Mouse (Mus musculus) small intestine, adult 2 months (tissue): ENCODE measurements at regions not wholly inside any gene's neighbourhood (a gene's known extent, or its start where the extent isn't known, plus 50 kb on each side); places are given as distances from the start of the nearest gene placed in this dataset.

Experiments
- H3K27ac ChIP-seq: fragments of 200-500 bp; 2 replicates; pipeline ENCODE4 v1.5.1; 2012; ENCODE audit warnings: low read depth, low read length, control low read depth, inconsistent platforms; ENCODE audit not compliant: insufficient read depth
- H3K27me3 ChIP-seq: fragments of 200-500 bp; 2 replicates; pipeline ENCODE4 v1.6.1; 2012; ENCODE audit warnings: mild to moderate bottlenecking, moderate library complexity, low read length, inconsistent platforms; ENCODE audit not compliant: control insufficient read depth, insufficient read depth
- H3K36me3 ChIP-seq: fragments of 200-500 bp; 2 replicates; pipeline ENCODE4 v1.6.1; 2012; ENCODE audit warnings: mild to moderate bottlenecking, low read length, control low read depth, inconsistent platforms; ENCODE audit not compliant: control insufficient read depth, insufficient read depth
- H3K4me1 ChIP-seq: fragments of 200-500 bp; 2 replicates; pipeline ENCODE4 v1.6.1; 2012; ENCODE audit warnings: low read length, inconsistent platforms, mixed read lengths; ENCODE audit not compliant: control insufficient read depth, insufficient read depth, insufficient read length
- H3K4me3 ChIP-seq: fragments of 200-500 bp; 2 replicates; pipeline ENCODE4 v1.5.1; 2012; ENCODE audit warnings: low read depth, mild to moderate bottlenecking, control low read depth, inconsistent platforms, low read length, moderate library complexity
- CTCF ChIP-seq: fragments of 200-500 bp; IDR thresholded peaks from 2 replicates; pipeline ENCODE4 v1.5.1; 2012; ENCODE audit warnings: low read depth, mild to moderate bottlenecking, control low read depth, inconsistent platforms, low read length, moderate library complexity, mixed read lengths; ENCODE audit not compliant: insufficient replicate concordance, insufficient read length; ENCODE audit errors: extremely low read depth
- POLR2A ChIP-seq: fragments of 200-500 bp; IDR thresholded peaks from 2 replicates; pipeline ENCODE4 v1.6.1; 2012; ENCODE audit warnings: low read depth, mild to moderate bottlenecking, control low read depth, inconsistent platforms, low read length, moderate library complexity
- WGBS: fragments of 180-500 bp; shearing (Covaris S2); methylation state at CpG from one replicate; pipeline ENCODE4 v1.1.7; 2018; 5-methylcytosine and 5-hydroxymethylcytosine counted together

GRCm38 (mm10) chr10:117574915-117575314 lies 54.4 kb upstream of the Cpm start:
- WGBS: 67% methylated on average over 3 of the region's 3 CpGs
- Histone ChIP-seq H3K36me3 (no peaks in the 10 kb centered on the region), H3K27ac (no peak overlapping the region), H3K27me3 (no peaks in the 10 kb centered on the region; the same call in 1 of the 2 replicates), H3K4me3 (no peak overlapping the region), H3K4me1 (peaks cover 3% of the 10 kb centered on the region; the same call in 1 of the 2 replicates)
- TF ChIP-seq CTCF (no peak), POLR2A (no peak)

GRCm38 (mm10) chr10:117574056-117574727 lies 55.1 kb upstream of the Cpm start:
- WGBS: 94% methylated on average over 6 of the region's 6 CpGs
- Histone ChIP-seq H3K4me1 (peaks cover 3% of the 10 kb centered on the region; the same call in 1 of the 2 replicates), H3K27me3 (no peaks in the 10 kb centered on the region; the same call in 1 of the 2 replicates), H3K36me3 (no peaks in the 10 kb centered on the region), H3K27ac (no peak overlapping the region), H3K4me3 (no peak overlapping the region)
- TF ChIP-seq CTCF (no peak), POLR2A (no peak)

GRCm38 (mm10) chr10:117573596-117573850 lies 55.8 kb upstream of the Cpm start:
- Histone ChIP-seq H3K4me3 (no peak overlapping the region), H3K27me3 (no peaks in the 10 kb centered on the region; the same call in 1 of the 2 replicates), H3K36me3 (no peaks in the 10 kb centered on the region), H3K27ac (no peak overlapping the region), H3K4me1 (peaks cover 3% of the 10 kb centered on the region; the same call in 1 of the 2 replicates)
- TF ChIP-seq CTCF: no peak
- WGBS: 95% methylated on average over 3 of the region's 3 CpGs

GRCm38 (mm10) chr10:117572746-117573595 lies 56.3 kb upstream of the Cpm start:
- Histone ChIP-seq H3K27ac (no peak overlapping the region), H3K27me3 (no peaks in the 10 kb centered on the region; the same call in 1 of the 2 replicates), H3K36me3 (no peaks in the 10 kb centered on the region), H3K4me1 (peaks cover 3% of the 10 kb centered on the region; the same call in 1 of the 2 replicates), H3K4me3 (no peak overlapping the region)
- 91% methylated on average over 13 of the region's 13 CpGs for WGBS
- TF ChIP-seq CTCF (no peak), POLR2A (no peak)

- H3K36me3 ChIP-seq: no peaks in the 10 kb centered on the region
- WGBS: 19% methylated on average over 9 of the region's 9 CpGs
- H3K4me1 ChIP-seq: peaks cover 3% of the 10 kb centered on the region; the same call in 1 of the 2 replicates
- H3K27ac ChIP-seq: no peak overlapping the region
- H3K4me3 ChIP-seq: peak overlapping the region; percentile 59
- H3K27me3 ChIP-seq: no peaks in the 10 kb centered on the region; the same call in 1 of the 2 replicates
- TF ChIP-seq POLR2A: no peak
Observed at GRCm38 (mm10) chr10:117571891-117572573, 57.3 kb upstream of the Cpm start.

GRCm38 (mm10) chr10:117570971-117571861 lies 58.1 kb upstream of the Cpm start:
- no peaks in the 10 kb centered on the region for H3K36me3 ChIP-seq
- no peak for TF ChIP-seq CTCF
- no peak for TF ChIP-seq POLR2A
- 1% methylated on average over 27 of the region's 27 CpGs for WGBS
- peak overlapping the region; percentile 59 for H3K4me3 ChIP-seq
- H3K4me1 ChIP-seq: peaks cover 3% of the 10 kb centered on the region; the same call in 1 of the 2 replicates
- no peaks in the 10 kb centered on the region; the same call in 1 of the 2 replicates for H3K27me3 ChIP-seq
- H3K27ac ChIP-seq: peak overlapping the region; percentile 21; the same call in 1 of the 2 replicates
